Mouse (Mus musculus) retina, adult 2 months (tissue): ENCODE data around the gene Gtf2h5.

Experiments
- DNase-seq: peaks from one replicate; pipeline ENCODE4 v3.0.0-alpha.2; 2012; ENCODE audit warnings: low read depth, low spot score

Gtf2h5 gene

GRCm38 (mm10) chr17:6079287-6080122, at the start of gene Gtf2h5, which contains the start of gene Serac1:
TSS of gene Gtf2h5 (plus strand) at chr17:6079786.
TSS of gene Serac1 (minus strand) at chr17:6079741.
- peak; percentile 94 for DNase-seq

- no peak for DNase-seq
These were observed 43.9 kb upstream of the Gtf2h5 start for GRCm38 (mm10) chr17:6035661-6036060.

- DNase-seq, result no peak
These were observed 43.1 kb upstream of the Gtf2h5 start for GRCm38 (mm10) chr17:6036458-6036857.

GRCm38 (mm10) chr17:6036872-6037271, 42.7 kb upstream of the Gtf2h5 start:
- DNase-seq, result no peak

GRCm38 (mm10) chr17:6037507-6037906, 42.1 kb upstream of the Gtf2h5 start:
- no peak for DNase-seq

GRCm38 (mm10) chr17:6052801-6053200, 26.8 kb upstream of the Gtf2h5 start:
- DNase-seq, result no peak

GRCm38 (mm10) chr17:6054934-6055355, 24.6 kb upstream of the Gtf2h5 start:
- peak; percentile 30 for DNase-seq

GRCm38 (mm10) chr17:6062793-6063192, 16.8 kb upstream of the Gtf2h5 start:
- DNase-seq, result no peak

GRCm38 (mm10) chr17:6063532-6063931, 16.1 kb upstream of the Gtf2h5 start:
- DNase-seq, result no peak

- DNase-seq, result no peak
These were observed 13.6 kb upstream of the Gtf2h5 start for GRCm38 (mm10) chr17:6066021-6066420.

- DNase-seq, result no peak
These were observed 12.0 kb upstream of the Gtf2h5 start for GRCm38 (mm10) chr17:6067613-6068012.

- no peak for DNase-seq
These were observed 9.7 kb upstream of the Gtf2h5 start for GRCm38 (mm10) chr17:6069866-6070265.

- no peak for DNase-seq
These were observed 6.2 kb upstream of the Gtf2h5 start for GRCm38 (mm10) chr17:6073405-6073804.

GRCm38 (mm10) chr17:6083323-6083890, 3.8 kb downstream of the Gtf2h5 start:
- DNase-seq, result no peak

GRCm38 (mm10) chr17:6091604-6092003, 12.0 kb downstream of the Gtf2h5 start:
- DNase-seq, result no peak

- no peak for DNase-seq
These were observed 16.0 kb downstream of the Gtf2h5 start for GRCm38 (mm10) chr17:6095579-6095978.

GRCm38 (mm10) chr17:6097884-6098283, 18.3 kb downstream of the Gtf2h5 start:
- DNase-seq, result no peak

GRCm38 (mm10) chr17:6102287-6102686, 22.7 kb downstream of the Gtf2h5 start:
- DNase-seq, result no peak

GRCm38 (mm10) chr17:6103566-6103965, 24.0 kb downstream of the Gtf2h5 start:
- DNase-seq, result no peak

- DNase-seq, result peak; percentile 65
These were observed 26.9 kb downstream of the Gtf2h5 start, which contains the start of gene Tulp4 for GRCm38 (mm10) chr17:6106361-6107014. TSS of gene Tulp4 (plus strand) at chr17:6106437.

GRCm38 (mm10) chr17:6107015-6107601, 27.5 kb downstream of the Gtf2h5 start:
- no peak for DNase-seq

GRCm38 (mm10) chr17:6108175-6108574, 28.6 kb downstream of the Gtf2h5 start:
- no peak for DNase-seq
